Mouse (Mus musculus): ENCODE measurements around the gene Asb6. TPM values are rescaled to one million over a fixed set of nuclear protein-coding genes. Genes with fewer than 3 reads are reported as not detected.

Gene Asb6
- polyA plus RNA-seq, 1 experiment from 2014 or later: 39.0 TPM

DNA sequence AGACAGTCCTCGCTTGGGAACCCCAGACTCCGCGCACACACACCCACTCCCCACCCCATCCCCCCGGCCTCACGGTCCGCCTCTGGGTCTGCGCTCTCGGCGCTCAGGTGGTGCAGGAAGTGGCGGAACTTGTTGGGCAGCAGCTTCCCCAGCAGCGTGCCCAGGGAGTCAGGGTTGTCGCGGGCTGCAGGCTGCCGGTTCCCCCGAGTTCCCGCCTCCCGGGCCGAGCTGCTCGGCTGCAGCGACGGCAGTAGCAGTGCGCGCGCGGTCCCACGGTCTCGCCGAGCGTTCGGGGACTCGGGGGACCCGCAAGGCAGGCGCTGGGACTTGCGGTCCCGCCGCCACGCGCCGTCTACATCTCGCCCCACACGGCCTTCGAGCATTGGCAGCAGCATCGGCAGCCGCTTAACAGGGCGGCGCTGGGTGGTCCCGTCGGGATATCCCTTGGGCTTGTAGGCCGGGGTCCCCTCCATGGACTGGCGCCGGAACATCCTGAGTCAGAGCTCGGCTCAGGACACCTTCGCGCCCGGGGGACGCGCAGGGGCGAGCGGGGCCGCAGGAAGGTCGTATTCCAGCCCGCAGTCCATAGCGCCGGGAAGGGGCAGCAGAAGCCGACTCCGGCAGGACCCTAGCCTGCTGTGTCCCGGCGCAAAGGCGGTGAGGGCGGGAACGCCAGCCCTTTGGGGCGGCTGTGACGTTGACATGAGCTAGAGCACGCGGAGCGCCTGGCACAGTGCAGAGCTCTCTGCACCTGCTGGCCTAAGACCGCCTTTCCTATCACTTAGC is 28.9 kb downstream of the Asb6 start:
- peak; percentile 55 for ATAC-seq (ENCODE audit: low FRiP score, low TSS enrichment)
- no peak overlapping the region for H3K27ac ChIP-seq (ENCODE audit: low read length)
- peaks cover 18% of the 10 kb centered on the region for H3K4me1 ChIP-seq (ENCODE audit: insufficient read depth, low read length)
- peak overlapping the region; percentile 76 for H3K4me2 ChIP-seq (replicated peaks; ENCODE audit: low read depth, low read length)
- peak overlapping the region; percentile 74 for H3K9ac ChIP-seq (replicated peaks; ENCODE audit: low read length)
- no peaks in the 10 kb centered on the region for H3K9me3 ChIP-seq (ENCODE audit: low read length)
- no peaks in the 10 kb centered on the region for H3K36me3 ChIP-seq (ENCODE audit: insufficient read depth, low read length)
- H3K4me3 ChIP-seq (ENCODE audit: low read length): peak overlapping the region; percentile 43
- WGBS: under 1% methylated on average over 76 of the region's 77 CpGs
- H3K27me3 ChIP-seq (ENCODE audit: insufficient read depth, low read length): no peaks in the 10 kb centered on the region

- H3K9ac ChIP-seq (replicated peaks; ENCODE audit: low read length): peak overlapping the region; percentile 74
Observed at GRCm38 (mm10) chr2:30800671-30801066, 29.5 kb downstream of the Asb6 start.

GRCm38 (mm10) chr2:30799456-30799855 is 30.7 kb downstream of the Asb6 start:
- WGBS: 75% methylated on average over 3 of the region's 3 CpGs

More at GRCm38 (mm10) chr2:30800671-30801066, 29.5 kb downstream of the Asb6 start:
- H3K27ac ChIP-seq (ENCODE audit: low read length): no peak overlapping the region
- H3K4me3 ChIP-seq (ENCODE audit: low read length): peak overlapping the region; percentile 43
- no peak for ATAC-seq (ENCODE audit: low FRiP score, low TSS enrichment)
- no peaks in the 10 kb centered on the region for H3K36me3 ChIP-seq (ENCODE audit: insufficient read depth, low read length)
- H3K4me1 ChIP-seq (ENCODE audit: insufficient read depth, low read length): peaks cover 24% of the 10 kb centered on the region
- no peaks in the 10 kb centered on the region for H3K27me3 ChIP-seq (ENCODE audit: insufficient read depth, low read length)
- H3K9me3 ChIP-seq (ENCODE audit: low read length): no peaks in the 10 kb centered on the region
- 30% methylated on average over 7 of the region's 7 CpGs for WGBS
- H3K4me2 ChIP-seq (replicated peaks; ENCODE audit: low read depth, low read length): peak overlapping the region; percentile 76

GRCm38 (mm10) chr2:30796382-30796781 is 33.8 kb downstream of the Asb6 start:
- Histone ChIP-seq H3K4me1 (ENCODE audit: insufficient read depth, low read length) (peaks cover 29% of the 10 kb centered on the region), H3K4me3 (ENCODE audit: low read length) (peak overlapping the region; percentile 23; the same call in 1 of the 2 replicates), H3K27me3 (ENCODE audit: insufficient read depth, low read length) (no peaks in the 10 kb centered on the region), H3K9me3 (ENCODE audit: low read length) (no peaks in the 10 kb centered on the region), H3K36me3 (ENCODE audit: insufficient read depth, low read length) (no peaks in the 10 kb centered on the region), H3K27ac (ENCODE audit: low read length) (peak overlapping the region; percentile 16; the same call in 1 of the 2 replicates), H3K9ac (replicated peaks; ENCODE audit: low read length) (peak overlapping the region; percentile 48), H3K4me2 (replicated peaks; ENCODE audit: low read depth, low read length) (peak overlapping the region; percentile 48)
- WGBS: 9% methylated on average over 11 of the region's 11 CpGs
- peak; percentile 43; the same call in 1 of the 2 replicates for ATAC-seq (ENCODE audit: low FRiP score, low TSS enrichment)

More at GRCm38 (mm10) chr2:30799456-30799855, 30.7 kb downstream of the Asb6 start:
- no peak overlapping the region for H3K4me2 ChIP-seq (replicated peaks; ENCODE audit: low read depth, low read length)
- no peak overlapping the region for H3K27ac ChIP-seq (ENCODE audit: low read length)
- H3K9ac ChIP-seq (replicated peaks; ENCODE audit: low read length): no peak overlapping the region
- H3K4me3 ChIP-seq (ENCODE audit: low read length): no peak overlapping the region
- peaks cover 33% of the 10 kb centered on the region for H3K4me1 ChIP-seq (ENCODE audit: insufficient read depth, low read length)
- H3K36me3 ChIP-seq (ENCODE audit: insufficient read depth, low read length): no peaks in the 10 kb centered on the region
- H3K27me3 ChIP-seq (ENCODE audit: insufficient read depth, low read length): no peaks in the 10 kb centered on the region
- H3K9me3 ChIP-seq (ENCODE audit: low read length): no peaks in the 10 kb centered on the region
- ATAC-seq (ENCODE audit: low FRiP score, low TSS enrichment): no peak

GRCm38 (mm10) chr2:30795889-30796275 is 34.3 kb downstream of the Asb6 start:
- Histone ChIP-seq H3K36me3 (ENCODE audit: insufficient read depth, low read length) (no peaks in the 10 kb centered on the region), H3K4me2 (replicated peaks; ENCODE audit: low read depth, low read length) (peak overlapping the region; percentile 48), H3K4me3 (ENCODE audit: low read length) (no peak overlapping the region), H3K27ac (ENCODE audit: low read length) (peak overlapping the region; percentile 16; the same call in 1 of the 2 replicates), H3K4me1 (ENCODE audit: insufficient read depth, low read length) (peaks cover 32% of the 10 kb centered on the region), H3K9me3 (ENCODE audit: low read length) (no peaks in the 10 kb centered on the region), H3K27me3 (ENCODE audit: insufficient read depth, low read length) (no peaks in the 10 kb centered on the region), H3K9ac (replicated peaks; ENCODE audit: low read length) (peak overlapping the region; percentile 48)
- 0 out of 2 replicates have a peak, but pooled peaks have one; percentile 1 for ATAC-seq (ENCODE audit: low FRiP score, low TSS enrichment)
- 61% methylated on average over 5 of the region's 5 CpGs for WGBS

- Histone ChIP-seq H3K9me3 (ENCODE audit: low read length) (no peaks in the 10 kb centered on the region), H3K27ac (ENCODE audit: low read length) (no peak overlapping the region), H3K4me1 (ENCODE audit: insufficient read depth, low read length) (peaks cover 36% of the 10 kb centered on the region), H3K36me3 (ENCODE audit: insufficient read depth, low read length) (no peaks in the 10 kb centered on the region), H3K9ac (replicated peaks; ENCODE audit: low read length) (peak overlapping the region; percentile 73), H3K27me3 (ENCODE audit: insufficient read depth, low read length) (no peaks in the 10 kb centered on the region), H3K4me2 (replicated peaks; ENCODE audit: low read depth, low read length) (peak overlapping the region; percentile 65), H3K4me3 (ENCODE audit: low read length) (peak overlapping the region; percentile 47; the same call in 1 of the 2 replicates)
- WGBS: 63% methylated on average over 7 of the region's 7 CpGs
- ATAC-seq (ENCODE audit: low FRiP score, low TSS enrichment): no peak
Observed at GRCm38 (mm10) chr2:30795271-30795888, 34.8 kb downstream of the Asb6 start.

- H3K9me3 ChIP-seq (ENCODE audit: low read length): no peaks in the 10 kb centered on the region
- ATAC-seq (ENCODE audit: low FRiP score, low TSS enrichment): peak; percentile 81
- no peaks in the 10 kb centered on the region for H3K27me3 ChIP-seq (ENCODE audit: insufficient read depth, low read length)
- peak overlapping the region; percentile 73 for H3K9ac ChIP-seq (replicated peaks; ENCODE audit: low read length)
- H3K27ac ChIP-seq (ENCODE audit: low read length): peak overlapping the region; percentile 82
- peak overlapping the region; percentile 65 for H3K4me2 ChIP-seq (replicated peaks; ENCODE audit: low read depth, low read length)
- peaks cover 40% of the 10 kb centered on the region for H3K4me1 ChIP-seq (ENCODE audit: insufficient read depth, low read length)
- peak overlapping the region; percentile 47 for H3K4me3 ChIP-seq (ENCODE audit: low read length)
- WGBS: 5% methylated on average over 48 of the region's 48 CpGs
- H3K36me3 ChIP-seq (ENCODE audit: insufficient read depth, low read length): no peaks in the 10 kb centered on the region
Observed at GRCm38 (mm10) chr2:30794179-30795108, 35.7 kb downstream of the Asb6 start.

DNA sequence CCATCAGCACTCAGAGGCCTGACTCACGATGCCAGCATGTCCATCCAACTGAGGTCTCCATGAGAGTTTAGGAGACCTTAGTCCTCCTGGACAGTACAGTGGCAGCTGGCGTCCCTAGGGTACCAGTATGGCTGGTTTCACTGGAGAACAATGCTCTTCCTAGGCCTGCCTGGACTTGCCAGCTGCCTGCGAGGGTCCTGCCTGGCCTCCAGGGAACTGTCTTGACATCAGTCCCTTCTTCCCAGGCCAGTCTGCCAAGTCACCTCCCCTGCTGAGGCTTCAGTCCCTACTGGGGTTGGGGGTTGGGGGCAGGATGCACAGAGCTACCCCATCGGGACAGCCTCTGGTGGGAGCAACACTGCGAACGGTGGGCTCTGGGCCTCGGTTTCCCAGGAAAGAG is 38.1 kb downstream of the Asb6 start:
- H3K27me3 ChIP-seq (ENCODE audit: insufficient read depth, low read length): no peaks in the 10 kb centered on the region
- H3K9me3 ChIP-seq (ENCODE audit: low read length): no peaks in the 10 kb centered on the region
- no peak overlapping the region for H3K4me2 ChIP-seq (replicated peaks; ENCODE audit: low read depth, low read length)
- ATAC-seq (ENCODE audit: low FRiP score, low TSS enrichment): no peak
- no peaks in the 10 kb centered on the region for H3K36me3 ChIP-seq (ENCODE audit: insufficient read depth, low read length)
- 89% methylated on average over 7 of the region's 7 CpGs for WGBS
- H3K4me1 ChIP-seq (ENCODE audit: insufficient read depth, low read length): peaks cover 41% of the 10 kb centered on the region
- H3K27ac ChIP-seq (ENCODE audit: low read length): 0 out of 2 replicates have a peak overlapping the region, but pooled peaks have one; percentile 39
- no peak overlapping the region for H3K9ac ChIP-seq (replicated peaks; ENCODE audit: low read length)
- no peak overlapping the region for H3K4me3 ChIP-seq (ENCODE audit: low read length)

GRCm38 (mm10) chr2:30787466-30787865 is 42.7 kb downstream of the Asb6 start:
- Histone ChIP-seq H3K9ac (replicated peaks; ENCODE audit: low read length) (peak overlapping the region; percentile 48; the same call in 1 of the 2 replicates), H3K4me1 (ENCODE audit: insufficient read depth, low read length) (peaks cover 48% of the 10 kb centered on the region)
- WGBS: 66% methylated on average over 4 of the region's 4 CpGs

More at GRCm38 (mm10) chr2:30787466-30787865, 42.7 kb downstream of the Asb6 start:
- H3K4me3 ChIP-seq (ENCODE audit: low read length): no peak overlapping the region
- H3K9me3 ChIP-seq (ENCODE audit: low read length): no peaks in the 10 kb centered on the region
- H3K27me3 ChIP-seq (ENCODE audit: insufficient read depth, low read length): no peaks in the 10 kb centered on the region
- no peak overlapping the region; the same call in 1 of the 2 replicates for H3K4me2 ChIP-seq (replicated peaks; ENCODE audit: low read depth, low read length)
- ATAC-seq (ENCODE audit: low FRiP score, low TSS enrichment): no peak
- no peaks in the 10 kb centered on the region for H3K36me3 ChIP-seq (ENCODE audit: insufficient read depth, low read length)
- peak overlapping the region; percentile 77 for H3K27ac ChIP-seq (ENCODE audit: low read length)

Data from kidney, embryonic 16.5 days (tissue).